Mouse (Mus musculus) urinary bladder, adult 18-20 months (tissue): Measurements from ENCODE around the gene 4930558C23Rik.
"Not testable (repeated sequence)": the region's sequence is repeated elsewhere in the genome, so short reads cannot be mapped to it uniquely, and the experiment has no call there.

ENCODE experiments used
- DNase-seq, 2 experiments: peaks; one replicate each; pipeline ENCODE4 v3.0.0; 2022; ENCODE audit warnings: low spot score in 2 of 2, mixed read lengths in 2 of 2

The 4930558C23Rik gene

DNA sequence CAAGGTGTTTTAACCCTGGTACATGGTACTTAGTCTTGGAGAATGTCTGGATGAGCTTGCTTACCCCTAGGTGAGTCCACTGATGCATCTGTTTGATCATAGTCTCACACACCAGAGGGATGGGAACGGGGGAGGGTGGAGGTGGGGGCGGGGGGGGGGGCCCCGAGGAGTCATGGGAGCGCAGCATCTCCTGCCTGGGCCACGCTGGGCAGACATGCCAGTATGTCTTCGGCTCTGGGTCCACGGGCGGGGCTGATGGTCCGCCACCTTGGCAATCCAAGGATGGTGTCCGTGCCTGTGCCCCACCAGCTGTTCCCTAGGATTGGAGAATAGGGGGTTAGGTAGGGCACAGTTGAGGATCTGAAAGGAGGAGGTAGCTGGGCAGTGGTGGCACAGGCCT, 29.4 kb downstream of the 4930558C23Rik start:
- DNase-seq, result no peak

- DNase-seq, result no peak
These were observed 32.5 kb downstream of the 4930558C23Rik start for GRCm38 (mm10) chr3:95370101-95370500.

- not testable (repeated sequence) for DNase-seq
These were observed 42.4 kb downstream of the 4930558C23Rik start for GRCm38 (mm10) chr3:95360276-95360675.

GRCm38 (mm10) chr3:95357746-95358145, 44.9 kb downstream of the 4930558C23Rik start:
- DNase-seq, result no peak

- peak; percentile 88 to 90 for DNase-seq
These were observed 45.8 kb downstream of the 4930558C23Rik start, which contains the start of gene Setdb1 for GRCm38 (mm10) chr3:95356701-95357449. Gene Setdb1 (minus strand): TSS chr3:95357202.

- DNase-seq, result not testable (repeated sequence)
These were observed 46.6 kb downstream of the 4930558C23Rik start for GRCm38 (mm10) chr3:95355911-95356544.

DNA sequence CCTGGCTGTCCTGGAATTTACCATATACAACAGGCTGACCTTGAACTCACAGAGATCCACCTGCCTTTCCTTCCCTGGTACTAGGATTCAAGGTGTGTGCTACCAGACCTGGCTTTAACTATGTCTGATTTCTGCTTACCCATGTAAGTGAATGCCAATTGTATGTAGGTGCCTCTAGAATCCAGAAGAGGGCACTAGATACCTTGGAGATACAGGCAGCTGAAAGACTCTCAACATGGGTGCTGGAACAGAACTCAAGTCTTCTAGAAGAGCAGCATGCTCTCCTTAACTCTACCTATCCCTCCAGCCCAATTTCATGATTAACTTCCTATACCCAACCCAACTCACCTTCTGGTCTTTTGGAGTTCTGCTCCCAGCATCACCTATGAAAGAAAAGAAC, 53.1 kb downstream of the 4930558C23Rik start:
- no peak for DNase-seq

DNA sequence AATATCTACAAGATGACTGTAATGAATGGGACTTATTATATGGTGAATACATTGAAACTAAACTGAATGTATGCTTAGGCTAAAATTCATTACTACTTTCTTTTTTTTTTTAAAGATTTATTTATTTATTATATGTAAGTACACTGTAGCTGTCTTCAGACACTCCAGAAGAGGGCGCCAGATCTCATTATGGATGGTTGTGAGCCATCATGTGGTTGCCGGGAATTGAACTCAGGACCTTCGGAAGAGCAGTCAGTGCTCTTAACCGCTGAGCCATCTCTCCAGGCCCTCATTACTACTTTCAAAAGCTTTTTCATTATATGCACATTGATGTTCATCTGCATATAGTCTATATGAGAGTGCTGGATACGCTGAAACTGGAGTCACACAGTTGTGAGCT, 54.3 kb downstream of the 4930558C23Rik start:
- not testable (repeated sequence) for DNase-seq

- DNase-seq, result no peak
These were observed 56.2 kb downstream of the 4930558C23Rik start for GRCm38 (mm10) chr3:95346454-95346853.

- not testable (repeated sequence) for DNase-seq
These were observed 59.2 kb downstream of the 4930558C23Rik start for GRCm38 (mm10) chr3:95343356-95344000.

- DNase-seq, result no peak
These were observed 64.4 kb downstream of the 4930558C23Rik start for GRCm38 (mm10) chr3:95338251-95338650.

DNA sequence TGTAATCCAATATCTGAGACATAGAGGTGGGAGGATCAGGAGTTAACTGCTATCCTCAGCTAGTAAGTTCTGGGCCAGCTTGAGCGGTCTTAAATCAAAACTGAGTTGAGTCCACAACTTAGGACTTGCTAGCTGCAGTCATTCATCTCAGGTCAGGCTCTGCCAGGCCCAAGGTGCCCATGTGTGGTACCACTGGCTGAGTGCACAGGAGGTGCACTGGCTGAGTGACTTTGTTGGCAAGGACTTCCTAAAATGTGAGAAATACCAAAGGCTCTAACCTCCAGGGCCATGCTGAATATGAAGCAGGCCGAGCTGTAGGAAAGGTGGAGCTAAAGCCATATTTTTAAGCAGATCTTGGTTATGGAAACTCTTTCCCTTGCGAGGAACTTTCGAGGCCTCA, 65.3 kb downstream of the 4930558C23Rik start:
- DNase-seq, result no peak
